Mouse (Mus musculus): ENCODE results near the gene Fto. TPM values are rescaled to one million over a fixed set of nuclear protein-coding genes. Genes with fewer than 3 reads are reported as not detected.

Gene Fto
- total RNA-seq, 2 experiments from 2014 or later = 81.7 to 85.5 TPM

GRCm38 (mm10) chr8:91505411-91505954, 192.2 kb downstream of the Fto start:
- no peak for TF ChIP-seq CTCF (IDR thresholded peaks at IDR 0.05)
- no peak for DNase-seq
- Histone ChIP-seq H3K4me3 (no peak overlapping the region), H3K27ac (peak overlapping the region; percentile 31; the same call in 1 of the 2 replicates)
- intact Hi-C loops (cut with DNase I) = no loop called here

DNA sequence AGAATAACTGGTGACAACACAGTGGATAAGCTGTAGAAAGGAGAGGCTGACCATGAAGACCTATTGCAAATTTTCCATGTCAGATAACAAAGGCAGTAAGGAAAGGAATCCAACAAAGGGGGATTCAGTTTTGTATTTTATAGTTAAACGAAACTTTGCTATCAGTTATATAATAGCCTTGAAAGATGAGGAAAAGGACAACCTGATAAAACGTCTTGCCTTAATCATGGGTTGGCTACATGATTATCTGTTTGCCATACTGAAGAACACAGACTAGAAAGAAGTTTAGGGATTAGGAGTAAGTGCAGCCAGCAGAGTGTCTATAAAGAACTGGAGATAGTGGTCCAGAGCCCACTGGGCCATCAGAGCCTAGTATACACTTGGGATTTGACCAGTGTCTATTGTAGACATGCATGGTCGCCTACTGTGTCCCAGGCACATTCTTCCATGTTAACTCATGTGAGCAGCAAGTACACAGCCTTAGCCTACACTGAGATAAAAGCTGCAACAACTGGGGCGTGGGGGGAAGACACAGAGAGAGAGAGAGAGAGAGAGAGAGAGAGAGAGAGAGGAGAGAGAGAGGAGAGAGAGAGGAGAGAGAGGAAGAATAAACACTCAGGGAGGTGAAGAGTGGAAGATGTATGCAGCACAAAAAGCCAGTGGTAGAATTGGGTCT, 192.8 kb downstream of the Fto start:
- no peak for TF ChIP-seq CTCF (IDR thresholded peaks at IDR 0.05)
- no peak for DNase-seq
- intact Hi-C loops (cut with DNase I) = no loop called here
- no peak overlapping the region for H3K4me3 ChIP-seq
- H3K27ac ChIP-seq = no peak overlapping the region; the same call in 1 of the 2 replicates

GRCm38 (mm10) chr8:91506682-91507257, 193.4 kb downstream of the Fto start:
- Histone ChIP-seq H3K27ac (no peak overlapping the region; the same call in 1 of the 2 replicates), H3K4me3 (no peak overlapping the region)
- no peak for DNase-seq
- intact Hi-C loops (cut with DNase I) = no loop called here
- no peak for TF ChIP-seq CTCF (IDR thresholded peaks at IDR 0.05)

GRCm38 (mm10) chr8:91507681-91508097, 194.4 kb downstream of the Fto start:
- intact Hi-C loops (cut with DNase I) = no loop called here
- H3K27ac ChIP-seq = peak overlapping the region; percentile 43
- no peak overlapping the region for H3K4me3 ChIP-seq
- no peak for DNase-seq
- TF ChIP-seq CTCF (IDR thresholded peaks at IDR 0.05) = no peak

GRCm38 (mm10) chr8:91508284-91508683, 195.0 kb downstream of the Fto start:
- no peak for TF ChIP-seq CTCF (IDR thresholded peaks at IDR 0.05)
- intact Hi-C loops (cut with DNase I) = no loop called here
- H3K27ac ChIP-seq = no peak overlapping the region; the same call in 1 of the 2 replicates
- DNase-seq = no peak
- no peak overlapping the region for H3K4me3 ChIP-seq

DNA sequence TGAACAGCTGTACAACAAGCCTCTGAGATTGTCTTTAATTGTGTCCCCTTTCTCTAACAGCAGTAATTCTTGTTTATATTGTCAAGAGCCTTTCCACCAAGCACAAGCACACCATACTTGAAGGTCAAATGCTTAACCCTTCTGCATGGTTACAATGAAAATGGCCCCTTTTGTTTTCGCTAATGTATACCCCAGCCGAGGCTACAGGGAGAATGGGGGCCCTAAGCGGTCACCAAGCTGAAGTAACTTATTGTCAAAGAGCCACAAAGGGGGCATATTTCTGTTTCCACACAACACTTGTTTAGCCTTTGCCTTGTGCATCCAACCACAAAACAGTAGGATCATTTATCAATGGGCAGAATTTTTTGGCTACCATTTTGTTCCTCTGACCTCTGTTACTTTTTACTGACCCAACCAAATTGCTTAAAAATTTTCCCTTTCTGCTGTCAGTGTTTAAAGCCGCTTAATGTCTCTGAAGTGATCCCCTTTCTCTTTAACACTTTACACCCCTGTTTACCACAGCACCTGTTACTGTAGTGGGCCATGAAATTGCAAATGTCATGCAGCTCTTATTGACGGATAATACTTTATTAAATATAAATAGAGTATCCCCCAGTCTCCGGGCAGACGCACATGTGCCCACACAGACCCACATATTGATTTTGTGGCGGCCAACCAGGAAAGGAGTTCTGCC, 196.0 kb downstream of the Fto start:
- TF ChIP-seq CTCF (IDR thresholded peaks at IDR 0.05) = no peak
- no peak for DNase-seq
- Histone ChIP-seq H3K27ac (no peak overlapping the region), H3K4me3 (no peak overlapping the region)
- intact Hi-C loops (cut with DNase I) = no loop called here

GRCm38 (mm10) chr8:91509900-91510260, 196.6 kb downstream of the Fto start:
- intact Hi-C loops (cut with DNase I) = no loop called here

DNA sequence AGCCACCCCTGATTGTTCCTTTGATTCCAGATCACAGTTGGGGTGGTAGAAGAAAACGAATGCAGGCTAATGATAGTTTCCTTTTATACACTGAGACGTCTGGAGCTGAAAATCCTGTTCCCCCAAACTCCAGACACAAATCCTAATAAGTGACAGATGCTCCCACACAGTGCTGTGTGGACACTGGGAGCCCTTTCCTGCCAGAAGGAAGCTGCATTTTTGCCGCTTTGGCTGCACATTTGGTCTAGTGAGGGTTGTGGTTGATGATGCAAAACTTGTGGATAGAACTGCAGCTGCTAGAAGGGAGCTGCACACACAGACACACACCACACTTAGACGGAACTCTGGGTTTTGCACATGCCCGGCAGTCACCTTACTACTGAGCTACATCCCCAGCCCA, 197.4 kb downstream of the Fto start:
- intact Hi-C loops (cut with DNase I) = no loop called here
- no peak overlapping the region for H3K4me3 ChIP-seq
- no peak for TF ChIP-seq CTCF (IDR thresholded peaks at IDR 0.05)
- DNase-seq = no peak
- H3K27ac ChIP-seq = no peak overlapping the region

More at GRCm38 (mm10) chr8:91509900-91510260, 196.6 kb downstream of the Fto start:
- DNase-seq = no peak
- TF ChIP-seq CTCF (IDR thresholded peaks at IDR 0.05) = no peak
- Histone ChIP-seq H3K4me3 (no peak overlapping the region), H3K27ac (no peak overlapping the region)

GRCm38 (mm10) chr8:91511943-91512342, 198.6 kb downstream of the Fto start:
- no peak for DNase-seq
- TF ChIP-seq CTCF (IDR thresholded peaks at IDR 0.05) = no peak
- Histone ChIP-seq H3K4me3 (no peak overlapping the region), H3K27ac (no peak overlapping the region)
- intact Hi-C loops (cut with DNase I) = no loop called here

GRCm38 (mm10) chr8:91514752-91515478, 201.6 kb downstream of the Fto start:
- DNase-seq = no peak
- TF ChIP-seq CTCF (IDR thresholded peaks at IDR 0.05) = no peak
- intact Hi-C loops (cut with DNase I) = no loop called here
- H3K4me3 ChIP-seq = no peak overlapping the region
- no peak overlapping the region for H3K27ac ChIP-seq

GRCm38 (mm10) chr8:91516422-91516821, 203.1 kb downstream of the Fto start:
- H3K4me3 ChIP-seq = no peak overlapping the region
- no peak overlapping the region for H3K27ac ChIP-seq
- intact Hi-C loops (cut with DNase I) = no loop called here
- no peak for TF ChIP-seq CTCF (IDR thresholded peaks at IDR 0.05)
- DNase-seq = no peak

GRCm38 (mm10) chr8:91518085-91518484, 204.8 kb downstream of the Fto start:
- intact Hi-C loops (cut with DNase I) = no loop called here
- no peak for TF ChIP-seq CTCF (IDR thresholded peaks at IDR 0.05)
- Histone ChIP-seq H3K27ac (no peak overlapping the region), H3K4me3 (no peak overlapping the region)
- DNase-seq = no peak

Data from gastrocnemius, adult 2 months (tissue).